Mouse (Mus musculus) ES-Bruce4 (cell line): ENCODE measurements around the gene Pdgfd. TPM values are rescaled to one million over a fixed set of nuclear protein-coding genes. Genes with fewer than 3 reads are reported as not detected.

Experiments
- H3K27ac ChIP-seq: 2 replicates; pipeline ENCODE4 v1.5.1; 2012; ENCODE audit warnings: low read length, inconsistent platforms; ENCODE audit not compliant: insufficient read depth
- H3K27me3 ChIP-seq: 2 replicates; pipeline ENCODE4 v1.6.1; 2012; ENCODE audit warnings: mild to moderate bottlenecking, low read length, inconsistent platforms; ENCODE audit not compliant: control insufficient read depth, poor library complexity, insufficient read depth, severe bottlenecking
- H3K36me3 ChIP-seq: 2 replicates; pipeline ENCODE4 v1.6.1; 2012; ENCODE audit warnings: inconsistent platforms, mild to moderate bottlenecking, low read length, moderate library complexity; ENCODE audit not compliant: control insufficient read depth, poor library complexity, insufficient read depth, severe bottlenecking
- H3K4me1 ChIP-seq: one replicate; pipeline ENCODE4 v1.8.1; 2011; ENCODE audit warnings: low read length; ENCODE audit not compliant: control insufficient read depth, insufficient read depth
- H3K4me3 ChIP-seq: 2 replicates; pipeline ENCODE4 v1.5.1; 2011; ENCODE audit warnings: low read depth, mild to moderate bottlenecking, low read length
- H3K9ac ChIP-seq: 2 replicates; pipeline ENCODE4 v1.6.1; 2012; ENCODE audit warnings: low read depth, mild to moderate bottlenecking, inconsistent platforms; ENCODE audit not compliant: poor library complexity, severe bottlenecking
- H3K9me3 ChIP-seq: replicated peaks from 2 replicates; pipeline ENCODE4 v1.6.1; 2012; ENCODE audit warnings: mild to moderate bottlenecking, low read length, inconsistent platforms; ENCODE audit not compliant: control insufficient read depth, poor library complexity, insufficient read depth, severe bottlenecking
- CTCF ChIP-seq: IDR thresholded peaks from one replicate; pipeline ENCODE4 v1.8.1; 2011; ENCODE audit warnings: low read depth, low read length
- EP300 ChIP-seq: IDR thresholded peaks from 2 replicates; pipeline ENCODE4 v1.6.1; 2011; ENCODE audit warnings: low read depth, low read length; ENCODE audit not compliant: insufficient read depth
- POLR2A ChIP-seq: IDR thresholded peaks from one replicate; pipeline ENCODE4 v1.8.1; 2011; ENCODE audit warnings: low read length; ENCODE audit not compliant: insufficient read depth
- polyA plus RNA-seq: library from polyadenylated mRNA; stranded (reverse); fragments of >200 nt; gene quantifications from 2 replicates; pipeline ENCODE4 v1.2.4, GENCODE M21; 2011; ENCODE audit warnings: low read depth; ENCODE audit not compliant: missing spikeins, insufficient read depth, insufficient read length

Pdgfd gene
- polyA plus RNA-seq, 1 experiment = 1.0 TPM

- Histone ChIP-seq H3K4me1 (no peaks in the 10 kb centered on the region), H3K9ac (no peak overlapping the region), H3K27ac (no peak overlapping the region), H3K9me3 (no peaks in the 10 kb centered on the region), H3K27me3 (no peaks in the 10 kb centered on the region; the same call in 1 of the 2 replicates), H3K4me3 (no peak overlapping the region), H3K36me3 (no peaks in the 10 kb centered on the region)
- TF ChIP-seq EP300 = no peak
- no peak for TF ChIP-seq CTCF
- no peak for TF ChIP-seq POLR2A
These were observed 120.9 kb downstream of the Pdgfd start for GRCm38 (mm10) chr9:6289211-6289696.

- Histone ChIP-seq H3K9ac (no peak overlapping the region), H3K36me3 (no peaks in the 10 kb centered on the region), H3K27me3 (no peaks in the 10 kb centered on the region), H3K4me1 (no peaks in the 10 kb centered on the region), H3K4me3 (no peak overlapping the region), H3K9me3 (no peaks in the 10 kb centered on the region), H3K27ac (no peak overlapping the region)
- TF ChIP-seq EP300 (no peak), CTCF (no peak), POLR2A (no peak)
These were observed 130.2 kb downstream of the Pdgfd start for GRCm38 (mm10) chr9:6298547-6298946.

- Histone ChIP-seq H3K4me3 (no peak overlapping the region), H3K27ac (no peak overlapping the region), H3K36me3 (no peaks in the 10 kb centered on the region), H3K27me3 (no peaks in the 10 kb centered on the region), H3K9ac (no peak overlapping the region), H3K9me3 (no peaks in the 10 kb centered on the region), H3K4me1 (no peaks in the 10 kb centered on the region)
- no peak for TF ChIP-seq EP300
- TF ChIP-seq CTCF = no peak
- no peak for TF ChIP-seq POLR2A
These were observed 133.7 kb downstream of the Pdgfd start for GRCm38 (mm10) chr9:6302050-6302449.

- H3K27me3 ChIP-seq = no peaks in the 10 kb centered on the region
- no peaks in the 10 kb centered on the region for H3K4me1 ChIP-seq
- no peak overlapping the region for H3K4me3 ChIP-seq
- no peaks in the 10 kb centered on the region for H3K9me3 ChIP-seq
- TF ChIP-seq CTCF (no peak), EP300 (no peak), POLR2A (no peak)
- H3K9ac ChIP-seq = no peak overlapping the region
- H3K27ac ChIP-seq = no peak overlapping the region
- H3K36me3 ChIP-seq = no peaks in the 10 kb centered on the region
These were observed 136.2 kb downstream of the Pdgfd start for GRCm38 (mm10) chr9:6304590-6304989.

- H3K9ac ChIP-seq = no peak overlapping the region
These were observed 137.5 kb downstream of the Pdgfd start for GRCm38 (mm10) chr9:6305847-6306246.

GRCm38 (mm10) chr9:6317114-6317513 is 148.7 kb downstream of the Pdgfd start:
- H3K4me3 ChIP-seq = no peak overlapping the region
- no peaks in the 10 kb centered on the region for H3K36me3 ChIP-seq
- no peaks in the 10 kb centered on the region for H3K4me1 ChIP-seq
- TF ChIP-seq POLR2A (no peak), EP300 (no peak), CTCF (no peak)
- no peak overlapping the region for H3K9ac ChIP-seq
- no peaks in the 10 kb centered on the region for H3K9me3 ChIP-seq
- H3K27ac ChIP-seq = no peak overlapping the region
- no peaks in the 10 kb centered on the region for H3K27me3 ChIP-seq

More at GRCm38 (mm10) chr9:6305847-6306246, 137.5 kb downstream of the Pdgfd start:
- Histone ChIP-seq H3K27ac (no peak overlapping the region), H3K36me3 (no peaks in the 10 kb centered on the region), H3K4me1 (no peaks in the 10 kb centered on the region), H3K27me3 (no peaks in the 10 kb centered on the region), H3K4me3 (no peak overlapping the region), H3K9me3 (no peaks in the 10 kb centered on the region)
- TF ChIP-seq CTCF (no peak), POLR2A (no peak), EP300 (no peak)
